Mouse (Mus musculus) CH12.LX (cell line): ENCODE results near the gene Irx5. TPM values are rescaled to one million over a fixed set of nuclear protein-coding genes. Genes with fewer than 3 reads are reported as not detected.

Experiments
- DNase-seq: peaks from one replicate; pipeline ENCODE4 v3.0.0-alpha.2; 2013; ENCODE audit errors: extremely low read depth
- H3K27ac ChIP-seq: 2 replicates; pipeline ENCODE4 v1.5.1; 2012; ENCODE audit warnings: low read depth, mild to moderate bottlenecking, control low read depth, moderate library complexity; ENCODE audit not compliant: insufficient read depth
- H3K27me3 ChIP-seq: replicated peaks from 2 replicates; pipeline ENCODE3; 2012; ENCODE audit warnings: inconsistent platforms
- H3K36me3 ChIP-seq, 2 experiments: replicated peaks in 1 of 2; 2 replicates each; pipeline versions ENCODE3 to v1.6.1; 2012; ENCODE audit warnings: inconsistent platforms in 1 of 2, low read length in 1 of 2, mild to moderate bottlenecking in 1 of 2, mixed read lengths in 1 of 2, moderate library complexity in 1 of 2; ENCODE audit not compliant: control insufficient read depth in 1 of 2, insufficient read depth in 1 of 2
- H3K4me1 ChIP-seq, 2 experiments: 2 replicates each; pipeline ENCODE4 v1.6.1; 2012; ENCODE audit warnings: inconsistent platforms in 1 of 2, moderate library complexity in 1 of 2; ENCODE audit not compliant: insufficient read depth in 2 of 2, control insufficient read depth in 1 of 2
- H3K4me2 ChIP-seq: 2 replicates; pipeline ENCODE4 v1.6.1; 2012; ENCODE audit warnings: low read depth, mild to moderate bottlenecking, control low read depth; ENCODE audit not compliant: poor library complexity, insufficient read depth, severe bottlenecking
- H3K4me3 ChIP-seq, 3 experiments: fragments of 150-350 bp in 1 of 3; sonication (generic) in 1 of 3; replicated peaks in 1 of 3; 2 replicates each; pipeline versions ENCODE3 to v1.5.1; 2011 to 2012; ENCODE audit warnings: low read depth in 2 of 3, low read length in 2 of 3, mild to moderate bottlenecking in 2 of 3, moderate library complexity in 2 of 3, control low read depth in 1 of 3, improper control_type of control experiment in 1 of 3, inconsistent platforms in 1 of 3, mixed read lengths in 1 of 3; ENCODE audit not compliant: poor library complexity in 1 of 3
- H3K79me2 ChIP-seq: replicated peaks from 2 replicates; pipeline ENCODE4 v1.6.1; 2012; ENCODE audit warnings: mild to moderate bottlenecking, moderate library complexity; ENCODE audit not compliant: control insufficient read depth, poor library complexity, insufficient read depth, severe bottlenecking; ENCODE audit errors: extremely low read depth
- H3K9ac ChIP-seq: 2 replicates; pipeline ENCODE4 v1.6.1; 2012; ENCODE audit warnings: low read depth, mild to moderate bottlenecking, control low read depth, moderate library complexity; ENCODE audit not compliant: insufficient read depth
- H3K9me3 ChIP-seq: replicated peaks from 2 replicates; pipeline ENCODE3; 2012; ENCODE audit warnings: low read length, inconsistent platforms, mixed read lengths
- BHLHE40 ChIP-seq: IDR thresholded peaks from 2 replicates; pipeline ENCODE4 v1.6.1; 2011; ENCODE audit warnings: mild to moderate bottlenecking, low read depth, low read length, improper control_type of control experiment
- CHD1 ChIP-seq: IDR thresholded peaks from 2 replicates; pipeline ENCODE4 v1.6.1; 2012; ENCODE audit warnings: low read depth, low read length, improper control_type of control experiment, inconsistent platforms
- CTCF ChIP-seq, 2 experiments: IDR thresholded peaks in 1 of 2; conservative IDR thresholded peaks in 1 of 2; 2 replicates each; pipeline ENCODE4 v1.5.1; 2011 to 2012; ENCODE audit warnings: low read depth in 2 of 2, low read length in 2 of 2, improper control_type of control experiment in 1 of 2, inconsistent platforms in 1 of 2, mild to moderate bottlenecking in 1 of 2, moderate library complexity in 1 of 2
- ELF1 ChIP-seq: IDR thresholded peaks from 2 replicates; pipeline ENCODE4 v1.6.1; 2014; ENCODE audit warnings: low read depth, mild to moderate bottlenecking, inconsistent platforms, low read length, improper control_type of control experiment
- ETS1 ChIP-seq: conservative IDR thresholded peaks from 2 replicates; pipeline ENCODE4 v1.6.1; 2012; ENCODE audit warnings: low read depth, mild to moderate bottlenecking, inconsistent platforms, low read length, improper control_type of control experiment, moderate library complexity
- HCFC1 ChIP-seq: IDR thresholded peaks from 2 replicates; pipeline ENCODE4 v1.6.1; 2012; ENCODE audit warnings: low read depth, mild to moderate bottlenecking, inconsistent platforms, low read length, improper control_type of control experiment
- IRF4 ChIP-seq: IDR thresholded peaks from 2 replicates; pipeline ENCODE4 v1.6.1; 2014; ENCODE audit warnings: low read depth, mild to moderate bottlenecking, inconsistent platforms, low read length, improper control_type of control experiment
- MAFK ChIP-seq: IDR thresholded peaks from 2 replicates; pipeline ENCODE4 v1.6.1; 2011; ENCODE audit warnings: low read length, improper control_type of control experiment; ENCODE audit not compliant: insufficient replicate concordance
- MAX ChIP-seq: IDR thresholded peaks from 2 replicates; pipeline ENCODE4 v1.6.1; 2011; ENCODE audit warnings: low read length, improper control_type of control experiment
- MAZ ChIP-seq: IDR thresholded peaks from 2 replicates; pipeline ENCODE4 v1.6.1; 2012; ENCODE audit warnings: low read depth, mild to moderate bottlenecking, inconsistent platforms, low read length, improper control_type of control experiment, moderate library complexity
- MEF2A ChIP-seq: IDR thresholded peaks from 2 replicates; pipeline ENCODE4 v1.6.1; 2014; ENCODE audit warnings: low read depth, mild to moderate bottlenecking, inconsistent platforms, low read length, improper control_type of control experiment, borderline replicate concordance
- MXI1 ChIP-seq: IDR thresholded peaks from 2 replicates; pipeline ENCODE4 v1.6.1; 2011; ENCODE audit warnings: mild to moderate bottlenecking, low read depth, low read length, improper control_type of control experiment
- PAX5 ChIP-seq: IDR thresholded peaks from 2 replicates; pipeline ENCODE4 v1.6.1; 2012; ENCODE audit warnings: low read length, inconsistent platforms, mixed read lengths
- POLR2A ChIP-seq: IDR thresholded peaks from 2 replicates; pipeline ENCODE4 v1.6.1; 2011; ENCODE audit warnings: low read depth, mild to moderate bottlenecking, improper control_type of control experiment, low read length
- POLR2AphosphoS2 ChIP-seq: IDR thresholded peaks from 2 replicates; pipeline ENCODE4 v1.6.1; 2011; ENCODE audit warnings: low read depth, low read length, improper control_type of control experiment
- RCOR1 ChIP-seq: conservative IDR thresholded peaks from 2 replicates; pipeline ENCODE4 v1.6.1; 2012; ENCODE audit warnings: low read depth, mild to moderate bottlenecking, inconsistent platforms, low read length, improper control_type of control experiment
- SIN3A ChIP-seq: IDR thresholded peaks from 2 replicates; pipeline ENCODE4 v1.6.1; 2012; ENCODE audit warnings: low read length, improper control_type of control experiment, inconsistent platforms
- TCF12 ChIP-seq: IDR thresholded peaks from 2 replicates; pipeline ENCODE4 v1.6.1; 2014; ENCODE audit warnings: low read depth, mild to moderate bottlenecking, inconsistent platforms, low read length, improper control_type of control experiment
- USF1 ChIP-seq: IDR thresholded peaks from 2 replicates; pipeline ENCODE4 v1.6.1; 2014; ENCODE audit warnings: low read depth, mild to moderate bottlenecking, inconsistent platforms, low read length, improper control_type of control experiment
- ZKSCAN1 ChIP-seq: IDR thresholded peaks from 2 replicates; pipeline ENCODE4 v1.6.1; 2012; ENCODE audit warnings: low read depth, inconsistent platforms, low read length, improper control_type of control experiment, borderline replicate concordance
- ZMIZ1 ChIP-seq: IDR thresholded peaks from 2 replicates; pipeline ENCODE4 v1.6.1; 2012; ENCODE audit warnings: low read depth, mild to moderate bottlenecking, inconsistent platforms, low read length, improper control_type of control experiment
- dilution Hi-C: fragments of 300-500 bp; cut with MboI; formaldehyde crosslinking; loops from 2 replicates; pipeline ENCODE4 v1.14.3; 2020; ENCODE audit warnings: low sequenced_read_pairs; ENCODE audit not compliant: extremely low pct_unique_long_range_greater_than_20kb, extremely low pct_ligation_motif_present
- in situ Hi-C: fragments of 300-500 bp; cut with MboI; formaldehyde crosslinking; loops from 3 replicates; pipeline ENCODE4 v1.14.3; 2019; ENCODE audit warnings: low sequenced_read_pairs, low pct_ligation_motif_present, low pct_unique_long_range_greater_than_20kb, mixed read lengths
- polyA plus RNA-seq: library from polyadenylated mRNA; unstranded; fragments of >175 nt; gene quantifications from 2 replicates; pipeline ENCODE4 v1.2.1, GENCODE M21; 2012; ENCODE audit warnings: low read depth; ENCODE audit not compliant: insufficient read length
- total RNA-seq, 2 experiments: library from RNA; depleted of rRNA; stranded (reverse); fragments of 300-350 nt in 1 of 2; fragments of >200 nt in 1 of 2; gene quantifications; 2 replicates each; pipeline ENCODE4 v1.2.3; 2012 to 2014

Irx5 gene
- total and polyA plus RNA-seq, 3 experiments, result not detected

DNA sequence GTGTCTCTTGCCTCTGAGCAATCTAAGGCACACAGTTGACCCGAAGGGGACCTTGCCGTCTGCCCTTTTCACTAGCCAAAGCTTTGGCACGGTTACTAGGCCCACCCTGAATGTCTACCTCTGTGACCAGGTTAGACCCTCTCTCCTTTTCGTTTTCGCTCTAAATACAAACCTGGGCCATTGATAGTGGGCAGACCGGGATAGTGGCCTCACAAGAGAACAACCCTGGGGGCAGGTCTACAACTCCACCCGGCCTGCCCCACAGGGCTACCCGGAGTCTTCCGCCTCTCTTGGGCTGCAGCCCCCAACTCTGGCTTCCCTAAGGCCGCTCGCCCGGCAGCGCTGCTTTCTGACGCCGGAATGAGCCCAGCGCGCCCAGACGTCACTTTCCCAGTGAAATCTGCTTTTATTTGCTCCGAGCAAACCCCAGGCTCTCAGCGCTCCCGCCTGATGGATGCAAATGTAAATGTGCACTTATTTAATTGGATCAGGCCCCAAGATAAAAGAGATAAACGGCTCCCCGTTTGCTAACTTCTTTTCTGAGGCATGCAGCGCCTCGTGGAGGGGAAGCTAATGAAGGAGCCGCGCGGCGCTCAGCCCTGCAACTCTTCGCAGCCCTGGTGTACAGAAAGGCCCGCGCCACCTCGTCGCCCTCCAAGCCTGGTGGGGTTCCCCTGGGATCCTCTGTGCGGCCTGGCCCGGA, 8.0 kb downstream of the Irx5 start:
- no peak for DNase-seq
- Histone ChIP-seq H3K36me3 (no peaks in the 10 kb centered on the region), H3K4me2 (no peak overlapping the region), H3K27ac (no peak overlapping the region), H3K9me3 (peaks cover 88% of the 10 kb centered on the region), H3K9ac (no peak overlapping the region)
- dilution Hi-C loops (no loop called here), in situ Hi-C loops (no loop called here)
- TF ChIP-seq ELF1 (no peak), HCFC1 (no peak), ZKSCAN1 (no peak), ZMIZ1 (no peak), BHLHE40 (no peak), RCOR1 (no peak), MAX (no peak)
- TF ChIP-seq, all 38 proteins: peak for 0
- Histone ChIP-seq H3K4me3 (no peak overlapping the region), H3K27me3 (no peaks in the 10 kb centered on the region), H3K79me2 (no peaks in the 10 kb centered on the region), H3K4me1 (no peaks in the 10 kb centered on the region)

DNA sequence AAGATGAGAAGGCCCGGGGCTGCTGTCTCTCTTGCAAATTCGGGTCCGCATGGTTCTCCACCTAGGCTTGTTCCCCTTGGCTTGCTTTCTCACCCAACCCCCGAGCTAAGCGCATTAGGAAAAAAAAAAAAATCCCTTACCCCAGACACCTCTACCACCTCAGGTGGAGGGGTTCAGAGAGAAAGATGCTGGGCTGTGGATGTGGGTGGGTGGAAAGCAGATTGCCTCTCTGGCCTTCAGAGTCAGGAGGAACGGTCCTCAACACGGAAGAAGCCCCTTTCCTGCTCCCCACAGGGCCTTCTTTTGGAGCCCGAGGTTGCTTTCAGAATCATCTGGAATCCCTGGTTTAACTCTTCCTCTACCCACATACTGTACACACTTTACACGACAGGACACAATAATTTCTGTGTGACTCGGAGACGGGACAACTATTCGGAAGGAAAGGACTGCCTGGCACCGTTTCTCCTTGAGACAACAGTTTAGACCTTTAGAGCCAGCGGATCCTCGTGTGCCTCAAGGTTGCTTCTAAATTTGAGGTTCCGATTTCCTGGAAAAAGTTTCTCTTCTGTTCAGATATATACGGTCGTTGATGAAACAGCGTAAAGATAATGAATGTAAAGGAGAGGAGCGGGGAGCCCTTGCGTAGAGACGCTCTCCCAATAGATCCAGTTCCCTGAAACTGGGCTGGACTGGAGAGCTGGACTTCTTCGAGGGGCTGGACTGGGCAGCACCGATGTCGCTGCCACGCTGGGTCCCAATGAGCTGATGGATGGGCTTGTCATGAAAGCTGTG, 8.7 kb downstream of the Irx5 start:
- Histone ChIP-seq H3K9me3 (peaks cover 86% of the 10 kb centered on the region), H3K79me2 (no peaks in the 10 kb centered on the region), H3K9ac (no peak overlapping the region), H3K27me3 (no peaks in the 10 kb centered on the region), H3K27ac (no peak overlapping the region), H3K4me3 (no peak overlapping the region), H3K4me1 (no peaks in the 10 kb centered on the region), H3K36me3 (no peaks in the 10 kb centered on the region), H3K4me2 (no peak overlapping the region)
- in situ Hi-C loops, result no loop called here
- no peak for DNase-seq
- dilution Hi-C loops, result no loop called here
- TF ChIP-seq MEF2A (no peak), RCOR1 (no peak), TCF12 (no peak), PAX5 (no peak), POLR2A (no peak), USF1 (no peak), CTCF (conservative IDR thresholded peaks at IDR 0.05 in 1 of 2, IDR thresholded peaks at IDR 0.05 in 1 of 2; ENCODE audit: low read depth in 2 of 2, low read length in 2 of 2) (no peak), POLR2AphosphoS2 (no peak), IRF4 (no peak), MAZ (no peak), MXI1 (no peak), ETS1 (no peak), MAFK (no peak), CHD1 (no peak), SIN3A (no peak)
